Mouse (Mus musculus) MEL (cell line): ENCODE data around the gene Cdc7. TPM values are rescaled to one million over a fixed set of nuclear protein-coding genes. Genes with fewer than 3 reads are reported as not detected.

Experiments
- DNase-seq: peaks from one replicate; pipeline ENCODE4 v3.0.0; 2011; ENCODE audit warnings: low read depth, low spot score
- H3K27ac ChIP-seq: 2 replicates; pipeline ENCODE4 v1.5.1; 2012; ENCODE audit warnings: low read depth, mild to moderate bottlenecking, control low read depth, low read length, moderate library complexity; ENCODE audit not compliant: control insufficient read depth
- H3K27me3 ChIP-seq, 2 experiments: fragments of 150-350 bp in 1 of 2; sonication (generic) in 1 of 2; 2 replicates each; pipeline ENCODE4 v1.6.1; 2012; ENCODE audit warnings: low read length in 2 of 2, mild to moderate bottlenecking in 2 of 2, improper control_type of control experiment in 1 of 2, moderate library complexity in 1 of 2; ENCODE audit not compliant: insufficient read depth in 2 of 2, control insufficient read depth in 1 of 2
- H3K36me3 ChIP-seq, 2 experiments: 2 replicates each; pipeline ENCODE4 v1.6.1; 2012 to 2014; ENCODE audit warnings: low read length in 2 of 2, improper control_type of control experiment in 1 of 2, inconsistent platforms in 1 of 2, mild to moderate bottlenecking in 1 of 2; ENCODE audit not compliant: insufficient read depth in 2 of 2, control insufficient read depth in 1 of 2
- H3K4me1 ChIP-seq, 2 experiments: fragments of 150-350 bp in 1 of 2; sonication (generic) in 1 of 2; 2 replicates each; pipeline ENCODE4 v1.6.1; 2012; ENCODE audit warnings: low read length in 2 of 2, improper control_type of control experiment in 1 of 2, mild to moderate bottlenecking in 1 of 2; ENCODE audit not compliant: insufficient read depth in 2 of 2, control insufficient read depth in 1 of 2
- H3K4me3 ChIP-seq, 2 experiments: fragments of 150-350 bp in 1 of 2; sonication (generic) in 1 of 2; 2 replicates each; pipeline ENCODE4 v1.5.1; 2012; ENCODE audit warnings: low read depth in 2 of 2, low read length in 2 of 2, mild to moderate bottlenecking in 2 of 2, moderate library complexity in 2 of 2, control low read depth in 1 of 2, improper control_type of control experiment in 1 of 2; ENCODE audit not compliant: control insufficient read depth in 1 of 2, insufficient read depth in 1 of 2
- H3K79me2 ChIP-seq: 2 replicates; pipeline ENCODE4 v1.6.1; 2012; ENCODE audit warnings: mild to moderate bottlenecking, low read length, moderate library complexity; ENCODE audit not compliant: control insufficient read depth, poor library complexity, insufficient read depth
- H3K9ac ChIP-seq: 2 replicates; pipeline ENCODE4 v1.6.1; 2012; ENCODE audit warnings: low read depth, mild to moderate bottlenecking, control low read depth, low read length, moderate library complexity; ENCODE audit not compliant: control insufficient read depth, poor library complexity, severe bottlenecking
- H3K9me3 ChIP-seq: fragments of 150-350 bp; sonication (generic); replicated peaks from 2 replicates; pipeline ENCODE4 v1.6.1; 2012; ENCODE audit warnings: mild to moderate bottlenecking, low read length, improper control_type of control experiment, moderate library complexity; ENCODE audit not compliant: insufficient read depth
- BHLHE40 ChIP-seq: IDR thresholded peaks from 2 replicates; pipeline ENCODE4 v1.6.1; 2012; ENCODE audit warnings: low read depth, mild to moderate bottlenecking, inconsistent platforms, low read length, improper control_type of control experiment, borderline replicate concordance
- CHD1 ChIP-seq: IDR thresholded peaks from 2 replicates; pipeline ENCODE4 v1.6.1; 2012; ENCODE audit warnings: low read depth, mild to moderate bottlenecking, inconsistent platforms, low read length, improper control_type of control experiment
- CHD2 ChIP-seq: IDR thresholded peaks from 2 replicates; pipeline ENCODE4 v1.6.1; 2011; ENCODE audit warnings: low read length, improper control_type of control experiment
- CTCF ChIP-seq, 3 experiments: IDR thresholded peaks in 2 of 3; conservative IDR thresholded peaks in 1 of 3; 2 replicates each; pipeline ENCODE4 v1.5.1; 2011 to 2012; ENCODE audit warnings: low read length in 3 of 3, low read depth in 2 of 3, mild to moderate bottlenecking in 2 of 3, improper control_type of control experiment in 1 of 3, inconsistent platforms in 1 of 3, mixed read lengths in 1 of 3, moderate library complexity in 1 of 3; ENCODE audit not compliant: control insufficient read depth in 1 of 3, insufficient read depth in 1 of 3, poor library complexity in 1 of 3, severe bottlenecking in 1 of 3
- E2F4 ChIP-seq: IDR thresholded peaks from 2 replicates; pipeline ENCODE4 v1.6.1; 2011; ENCODE audit warnings: low read depth, low read length, improper control_type of control experiment, borderline replicate concordance
- ELF1 ChIP-seq: IDR thresholded peaks from 2 replicates; pipeline ENCODE4 v1.6.1; 2014; ENCODE audit warnings: low read depth, mild to moderate bottlenecking, inconsistent platforms, low read length, improper control_type of control experiment, moderate library complexity
- EP300 ChIP-seq, 2 experiments: IDR thresholded peaks; 2 replicates each; pipeline ENCODE4 v1.6.1; 2011; ENCODE audit warnings: improper control_type of control experiment in 2 of 2, low read length in 2 of 2, low read depth in 1 of 2, mild to moderate bottlenecking in 1 of 2
- ETS1 ChIP-seq: IDR thresholded peaks from 2 replicates; pipeline ENCODE4 v1.6.1; 2012; ENCODE audit warnings: low read depth, mild to moderate bottlenecking, inconsistent platforms, low read length, improper control_type of control experiment, moderate library complexity
- GABPA ChIP-seq: IDR thresholded peaks from 2 replicates; pipeline ENCODE4 v1.6.1; 2012; ENCODE audit warnings: low read depth, mild to moderate bottlenecking, inconsistent platforms, low read length, improper control_type of control experiment, moderate library complexity
- GATA1 ChIP-seq: IDR thresholded peaks from 2 replicates; pipeline ENCODE4 v1.6.1; 2011; ENCODE audit warnings: low read depth, low read length, improper control_type of control experiment
- HCFC1 ChIP-seq: IDR thresholded peaks from 2 replicates; pipeline ENCODE4 v1.6.1; 2012; ENCODE audit warnings: low read depth, mild to moderate bottlenecking, inconsistent platforms, low read length, improper control_type of control experiment, moderate library complexity
- JUND ChIP-seq: IDR thresholded peaks from 2 replicates; pipeline ENCODE4 v1.6.1; 2011; ENCODE audit warnings: low read depth, mild to moderate bottlenecking, improper control_type of control experiment, low read length
- KAT2A ChIP-seq: conservative IDR thresholded peaks from 2 replicates; pipeline ENCODE4 v1.6.1; 2012; ENCODE audit warnings: low read depth, low read length, improper control_type of control experiment, inconsistent platforms
- MAFK ChIP-seq: IDR thresholded peaks from 2 replicates; pipeline ENCODE4 v1.6.1; 2011; ENCODE audit warnings: low read depth, mild to moderate bottlenecking, low read length, improper control_type of control experiment, borderline replicate concordance
- MAZ ChIP-seq: IDR thresholded peaks from 2 replicates; pipeline ENCODE4 v1.6.1; 2012; ENCODE audit warnings: low read depth, mild to moderate bottlenecking, inconsistent platforms, low read length, improper control_type of control experiment
- MXI1 ChIP-seq: IDR thresholded peaks from 2 replicates; pipeline ENCODE4 v1.6.1; 2011; ENCODE audit warnings: mild to moderate bottlenecking, low read depth, low read length, improper control_type of control experiment
- MYB ChIP-seq: IDR thresholded peaks from 2 replicates; pipeline ENCODE4 v1.6.1; 2011; ENCODE audit warnings: mild to moderate bottlenecking, low read depth, low read length, improper control_type of control experiment
- MYC ChIP-seq: IDR thresholded peaks from 2 replicates; pipeline ENCODE4 v1.6.1; 2011; ENCODE audit warnings: low read depth, mild to moderate bottlenecking, low read length, improper control_type of control experiment, moderate library complexity
- NRF1 ChIP-seq: IDR thresholded peaks from 2 replicates; pipeline ENCODE4 v1.6.1; 2014; ENCODE audit warnings: low read depth, mild to moderate bottlenecking, inconsistent platforms, low read length, improper control_type of control experiment, moderate library complexity; ENCODE audit not compliant: poor library complexity, insufficient read depth, severe bottlenecking
- POLR2A ChIP-seq, 2 experiments: IDR thresholded peaks; 2 replicates each; pipeline ENCODE4 v1.6.1; 2011 to 2012; ENCODE audit warnings: low read length in 2 of 2, mild to moderate bottlenecking in 2 of 2, control low read depth in 1 of 2, improper control_type of control experiment in 1 of 2, low read depth in 1 of 2, moderate library complexity in 1 of 2; ENCODE audit not compliant: control insufficient read depth in 1 of 2, insufficient read depth in 1 of 2, poor library complexity in 1 of 2
- POLR2AphosphoS2 ChIP-seq: IDR thresholded peaks from 2 replicates; pipeline ENCODE4 v1.6.1; 2011; ENCODE audit warnings: low read length, improper control_type of control experiment
- POLR2AphosphoS5 ChIP-seq: IDR thresholded peaks from 2 replicates; pipeline ENCODE4 v1.6.1; 2012; ENCODE audit warnings: low read depth, borderline replicate concordance, mild to moderate bottlenecking, inconsistent platforms, low read length, moderate library complexity, mixed read lengths
- RCOR1 ChIP-seq: IDR thresholded peaks from 2 replicates; pipeline ENCODE4 v1.6.1; 2012; ENCODE audit warnings: low read depth, mild to moderate bottlenecking, inconsistent platforms, low read length, improper control_type of control experiment
- SIN3A ChIP-seq: IDR thresholded peaks from 2 replicates; pipeline ENCODE4 v1.6.1; 2012; ENCODE audit warnings: low read length, improper control_type of control experiment, inconsistent platforms
- SMC3 ChIP-seq: IDR thresholded peaks from 2 replicates; pipeline ENCODE4 v1.6.1; 2011; ENCODE audit warnings: low read depth, low read length, improper control_type of control experiment
- TBP ChIP-seq: IDR thresholded peaks from 2 replicates; pipeline ENCODE4 v1.8.0; 2011; ENCODE audit warnings: low read depth, low read length, improper control_type of control experiment
- TCF12 ChIP-seq: IDR thresholded peaks from 2 replicates; pipeline ENCODE4 v1.6.1; 2014; ENCODE audit warnings: low read depth, mild to moderate bottlenecking, inconsistent platforms, low read length, improper control_type of control experiment, moderate library complexity
- UBTF ChIP-seq: IDR thresholded peaks from 2 replicates; pipeline ENCODE4 v1.6.1; 2012; ENCODE audit warnings: low read depth, mild to moderate bottlenecking, inconsistent platforms, low read length, improper control_type of control experiment, moderate library complexity, borderline replicate concordance; ENCODE audit not compliant: insufficient read depth
- USF1 ChIP-seq: IDR thresholded peaks from 2 replicates; pipeline ENCODE4 v1.6.1; 2014; ENCODE audit warnings: low read depth, mild to moderate bottlenecking, inconsistent platforms, low read length, improper control_type of control experiment, moderate library complexity
- USF2 ChIP-seq, 2 experiments: IDR thresholded peaks; 2 replicates each; pipeline ENCODE4 v1.6.1; 2011 to 2012; ENCODE audit warnings: improper control_type of control experiment in 2 of 2, low read length in 2 of 2, borderline replicate concordance in 1 of 2, inconsistent platforms in 1 of 2, low read depth in 1 of 2, mild to moderate bottlenecking in 1 of 2; ENCODE audit not compliant: insufficient read depth in 1 of 2
- ZKSCAN1 ChIP-seq: IDR thresholded peaks from 2 replicates; pipeline ENCODE4 v1.6.1; 2012; ENCODE audit warnings: low read depth, mild to moderate bottlenecking, inconsistent platforms, low read length, improper control_type of control experiment, moderate library complexity
- polyA plus RNA-seq, 2 experiments: library from polyadenylated mRNA; stranded (reverse) in 1 of 2; unstranded in 1 of 2; fragments of >175 nt in 1 of 2; fragments of >200 nt in 1 of 2; gene quantifications; 2 replicates each; pipeline versions ENCODE4 v1.2.1 to v1.2.4; 2012; ENCODE audit warnings: low replicate concordance in 2 of 2, low read depth in 1 of 2; ENCODE audit not compliant: insufficient read length in 2 of 2, insufficient read depth in 1 of 2, missing spikeins in 1 of 2
- total RNA-seq: library from RNA; depleted of rRNA; stranded (reverse); fragments of 300-350 nt; gene quantifications from 2 replicates; pipeline ENCODE4 v1.2.3, GENCODE M21; 2012

Gene Cdc7
- total and polyA plus RNA-seq, 3 experiments = 19.6 to 21.4 TPM; not detected in 1

- no peaks in the 10 kb centered on the region for H3K9me3 ChIP-seq
- no peaks in the 10 kb centered on the region for H3K27me3 ChIP-seq
- no peak overlapping the region for H3K27ac ChIP-seq
- no peaks in the 10 kb centered on the region for H3K79me2 ChIP-seq
- H3K36me3 ChIP-seq = no peaks in the 10 kb centered on the region
- TF ChIP-seq POLR2AphosphoS5 = no peak
- no peak for TF ChIP-seq ELF1
- TF ChIP-seq GABPA = no peak
- no peak for TF ChIP-seq USF2 (IDR thresholded peaks at IDR 0.05; ENCODE audit: borderline replicate concordance in 1 of 2, insufficient read depth in 1 of 2, low read depth in 1 of 2, low read length in 2 of 2)
- no peak for TF ChIP-seq E2F4
- no peak for TF ChIP-seq TBP
- TF ChIP-seq JUND = no peak
- TF ChIP-seq SMC3 = no peak
- TF ChIP-seq POLR2A (IDR thresholded peaks at IDR 0.05; ENCODE audit: control insufficient read depth in 1 of 2, insufficient read depth in 1 of 2, low read depth in 1 of 2, low read length in 2 of 2, poor library complexity in 1 of 2) = no peak
- TF ChIP-seq ZKSCAN1 = no peak
- TF ChIP-seq SIN3A = no peak
- no peak for TF ChIP-seq ETS1
- no peak for TF ChIP-seq CTCF (IDR thresholded peaks at IDR 0.05 in 2 of 3, conservative IDR thresholded peaks at IDR 0.05 in 1 of 3; ENCODE audit: control insufficient read depth in 1 of 3, insufficient read depth in 1 of 3, low read depth in 2 of 3, low read length in 3 of 3, poor library complexity in 1 of 3, severe bottlenecking in 1 of 3)
- TF ChIP-seq POLR2AphosphoS2 = no peak
- no peak for TF ChIP-seq MYB
- no peak for TF ChIP-seq CHD1
- TF ChIP-seq RCOR1 = no peak
- TF ChIP-seq MYC = no peak
- no peak for TF ChIP-seq USF1
- no peak overlapping the region for H3K4me3 ChIP-seq
- no peaks in the 10 kb centered on the region for H3K4me1 ChIP-seq
- no peak overlapping the region for H3K9ac ChIP-seq
- no peak for DNase-seq
These were observed 65.7 kb downstream of the Cdc7 start for GRCm38 (mm10) chr5:107029801-107030200.

GRCm38 (mm10) chr5:107030821-107031220 is 66.7 kb downstream of the Cdc7 start:
- no peaks in the 10 kb centered on the region for H3K4me1 ChIP-seq
- H3K79me2 ChIP-seq = no peaks in the 10 kb centered on the region
- TF ChIP-seq MAFK (no peak), MXI1 (no peak), E2F4 (no peak), NRF1 (no peak), EP300 (IDR thresholded peaks at IDR 0.05; ENCODE audit: low read depth in 1 of 2, low read length in 2 of 2) (no peak), HCFC1 (no peak), MAZ (no peak), POLR2AphosphoS2 (no peak), KAT2A (no peak), GATA1 (no peak), UBTF (no peak), POLR2A (IDR thresholded peaks at IDR 0.05; ENCODE audit: control insufficient read depth in 1 of 2, insufficient read depth in 1 of 2, low read depth in 1 of 2, low read length in 2 of 2, poor library complexity in 1 of 2) (no peak), BHLHE40 (no peak), CHD2 (no peak), ELF1 (no peak), TCF12 (no peak)
- H3K9ac ChIP-seq = no peak overlapping the region
- DNase-seq = no peak
- H3K36me3 ChIP-seq = no peaks in the 10 kb centered on the region
- no peak overlapping the region for H3K4me3 ChIP-seq
- no peaks in the 10 kb centered on the region for H3K9me3 ChIP-seq
- no peak overlapping the region for H3K27ac ChIP-seq
- H3K27me3 ChIP-seq = no peaks in the 10 kb centered on the region
